Mouse (Mus musculus) embryo, embryonic 11 days (tissue): ENCODE data around the gene Defb36.

Experiments used
- DNase-seq: peaks from one replicate; pipeline ENCODE4 v3.0.0-alpha.2; 2015

Defb36 gene

DNA sequence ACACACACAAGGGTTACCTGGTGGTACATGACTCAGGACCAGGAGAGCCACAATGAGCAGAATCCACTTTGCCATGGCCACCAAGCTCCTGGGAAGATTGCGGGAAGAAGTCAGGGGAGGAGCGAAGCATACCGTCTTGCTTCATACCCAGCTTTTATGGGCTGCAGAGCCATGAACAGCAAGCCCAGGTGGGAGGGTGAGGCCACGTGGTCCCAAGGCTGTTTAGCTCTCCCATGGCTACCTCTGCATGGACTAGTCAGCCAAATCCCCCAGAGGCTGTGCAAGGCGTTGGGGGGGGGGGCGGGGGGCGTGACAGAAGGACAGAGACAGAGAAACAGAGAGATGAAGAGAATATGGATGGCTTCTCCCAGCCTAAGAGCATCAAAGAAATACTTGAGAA is 18.8 kb downstream of the Defb36 start, which contains the start of gene Defb25:
Gene Defb25 (minus strand): TSS at position 101 of the 400 bp plus-strand sequence.
- no peak for DNase-seq

DNA sequence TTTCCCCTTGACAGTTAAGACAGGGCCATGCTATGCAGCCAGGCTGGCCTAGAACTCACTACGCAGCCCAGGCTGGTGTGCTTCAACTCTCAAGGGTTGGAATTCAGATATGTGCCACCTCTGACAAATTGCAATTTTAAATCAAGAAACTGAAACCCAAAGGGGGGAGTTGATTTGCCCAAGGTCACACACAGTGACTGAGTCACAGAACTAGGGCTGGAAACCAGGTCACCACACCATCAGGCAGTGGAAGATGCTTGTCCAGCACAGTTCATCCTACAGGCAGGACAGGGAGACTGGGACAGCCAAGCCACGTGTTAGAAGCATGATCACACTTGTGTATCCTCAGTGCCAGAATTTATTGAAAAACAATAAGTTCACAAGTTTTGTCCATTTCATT is 20.4 kb downstream of the Defb36 start:
- no peak for DNase-seq

DNA sequence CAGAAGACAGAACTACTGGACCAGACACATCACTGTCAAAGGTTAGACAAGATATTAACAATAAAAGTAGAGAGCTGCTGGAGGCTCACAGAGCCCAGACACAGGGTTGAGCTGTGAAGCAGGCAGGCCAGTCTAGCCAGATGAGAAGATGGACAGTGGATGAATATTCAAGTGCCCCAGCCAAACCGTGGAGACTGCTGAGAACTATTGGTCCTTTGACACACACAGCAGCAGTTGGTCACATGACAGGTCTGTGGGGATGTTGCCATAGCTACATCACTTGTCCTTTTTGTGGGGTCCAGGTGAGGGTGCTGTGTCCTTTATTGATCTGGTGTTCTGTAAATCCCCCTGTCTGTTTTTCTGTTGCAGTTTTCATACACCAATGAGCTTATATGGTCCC is 21.1 kb downstream of the Defb36 start:
- no peak for DNase-seq

DNA sequence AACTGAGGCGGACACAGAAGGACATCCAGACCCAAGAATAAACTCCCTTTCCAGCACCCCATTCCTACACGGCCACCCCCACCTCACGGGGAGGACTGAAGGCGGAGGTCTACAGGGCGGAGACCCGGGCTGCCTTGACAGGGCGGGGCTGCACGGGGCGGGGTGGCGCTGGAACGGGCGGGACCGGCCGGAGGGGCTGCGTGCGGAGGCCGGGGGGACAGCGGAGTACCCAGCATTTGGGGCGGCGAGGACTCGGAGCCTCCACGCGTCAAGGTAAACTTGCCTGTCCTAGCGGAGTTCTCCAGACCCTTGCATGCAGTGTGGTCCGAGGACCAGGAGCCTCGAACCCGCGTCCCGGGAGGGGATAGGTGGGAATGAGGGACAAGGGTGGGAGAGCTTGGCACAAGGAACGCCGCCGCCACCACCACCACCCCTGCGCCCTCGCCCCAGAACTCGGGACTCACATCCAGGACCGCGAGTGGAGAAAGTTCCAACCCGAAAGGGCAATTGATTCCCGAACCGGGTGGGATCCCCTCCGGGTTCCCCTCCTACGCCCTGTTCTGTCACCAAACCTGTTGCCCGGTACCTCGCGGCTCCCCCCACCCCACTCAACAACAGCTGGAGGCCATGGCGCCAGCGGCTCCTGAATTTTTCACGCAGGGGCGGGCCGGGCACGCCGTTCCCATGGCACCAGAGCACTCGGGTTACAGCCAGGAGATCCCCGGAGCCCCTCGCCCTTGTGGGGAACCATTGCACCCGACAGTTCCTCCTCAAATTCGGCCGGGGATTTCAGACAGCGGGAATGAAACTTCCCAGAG is 22.9 kb downstream of the Defb36 start, which contains the start of gene Rem1:
Gene Rem1 (plus strand): TSS at position 178 of the 818 bp plus-strand sequence.
- DNase-seq = peak; percentile 58

DNA sequence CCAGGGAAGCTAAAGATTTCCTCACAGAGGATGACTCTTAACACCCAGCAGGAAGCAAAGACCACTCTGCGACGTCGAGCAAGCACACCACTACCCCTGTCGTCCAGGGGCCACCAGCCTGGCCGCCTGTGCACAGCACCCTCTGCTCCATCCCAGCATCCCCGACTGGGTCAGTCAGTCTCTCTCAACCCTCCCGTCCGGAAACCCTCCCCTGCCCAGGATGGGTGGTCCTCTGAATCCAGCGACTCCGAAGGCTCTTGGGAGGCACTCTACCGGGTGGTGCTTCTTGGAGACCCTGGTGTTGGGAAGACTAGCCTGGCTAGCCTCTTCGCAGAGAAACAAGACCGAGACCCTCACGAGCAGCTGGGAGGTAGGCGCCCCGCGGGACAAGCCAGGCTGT is 23.9 kb downstream of the Defb36 start:
- no peak for DNase-seq

DNA sequence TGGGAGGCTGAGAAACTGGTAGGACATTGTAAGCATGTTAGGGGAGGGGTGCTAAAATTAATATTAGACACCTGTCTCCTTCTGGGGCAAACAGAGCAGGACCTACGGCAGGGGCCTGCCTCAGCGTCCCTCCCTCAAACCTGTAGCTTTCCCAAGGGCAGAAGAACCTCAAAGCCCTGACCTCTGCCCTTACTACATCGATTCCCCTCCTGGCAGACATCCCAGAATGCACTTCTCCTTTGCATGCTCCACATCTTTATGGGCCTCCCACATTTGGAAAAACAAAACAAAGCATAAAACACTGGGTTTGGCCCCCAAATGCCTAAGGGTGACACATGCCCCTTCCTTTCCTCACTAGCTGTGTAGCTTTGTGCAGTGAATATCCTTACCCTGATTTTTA is 25.1 kb downstream of the Defb36 start:
- no peak for DNase-seq

DNA sequence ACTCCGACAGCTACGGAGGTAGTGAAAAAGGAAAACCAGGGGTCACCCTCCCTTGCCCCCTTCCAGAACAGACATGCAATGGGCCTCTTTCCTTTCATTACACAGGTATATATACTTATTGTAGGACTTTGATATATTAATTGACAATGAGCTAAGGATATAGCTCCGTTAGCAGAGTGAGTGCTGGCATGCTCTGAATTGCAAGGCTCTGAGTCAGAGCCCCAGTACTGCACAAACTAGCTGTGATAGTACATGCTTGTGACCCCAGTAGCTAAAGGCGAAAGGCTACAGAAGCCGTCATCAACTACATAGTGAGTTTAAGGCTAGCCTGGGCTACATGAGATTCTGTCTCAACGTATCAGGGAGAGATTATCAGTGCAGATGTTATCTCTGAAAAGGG is 25.8 kb downstream of the Defb36 start:
- DNase-seq = no peak

DNA sequence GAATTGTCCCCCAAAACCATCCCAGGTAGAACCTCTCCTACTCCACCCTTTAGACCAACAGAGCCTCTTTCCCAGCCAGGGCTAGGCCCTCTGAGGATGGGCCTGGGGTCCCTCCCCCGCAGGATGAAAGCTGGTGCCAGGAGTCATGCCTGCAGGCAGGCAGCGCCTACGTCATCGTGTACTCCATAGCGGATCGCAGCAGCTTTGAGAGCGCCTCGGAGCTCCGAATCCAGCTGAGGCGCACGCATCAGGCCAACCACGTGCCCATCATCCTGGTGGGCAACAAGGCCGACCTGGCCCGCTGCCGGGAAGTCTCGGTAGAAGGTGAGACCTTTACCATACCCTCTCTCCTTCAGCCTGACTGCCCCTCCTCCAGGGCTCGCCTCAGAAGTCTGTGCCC is 29.2 kb downstream of the Defb36 start:
- DNase-seq = peak; percentile 63

DNA sequence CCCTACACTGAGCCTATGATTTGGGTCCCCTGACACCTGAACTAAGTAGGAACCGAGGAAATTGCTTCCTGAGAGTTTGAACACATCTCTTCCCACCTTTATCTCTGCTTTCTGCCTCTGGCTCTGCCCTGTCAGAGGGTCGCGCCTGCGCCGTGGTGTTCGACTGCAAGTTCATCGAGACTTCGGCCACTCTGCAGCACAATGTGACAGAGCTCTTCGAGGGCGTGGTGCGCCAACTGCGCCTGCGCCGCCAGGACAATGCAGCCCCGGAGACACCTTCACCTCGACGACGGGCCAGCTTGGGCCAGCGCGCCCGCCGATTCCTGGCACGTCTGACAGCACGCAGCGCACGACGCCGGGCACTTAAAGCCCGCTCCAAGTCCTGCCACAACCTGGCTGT is 30.2 kb downstream of the Defb36 start:
- DNase-seq = no peak

DNA sequence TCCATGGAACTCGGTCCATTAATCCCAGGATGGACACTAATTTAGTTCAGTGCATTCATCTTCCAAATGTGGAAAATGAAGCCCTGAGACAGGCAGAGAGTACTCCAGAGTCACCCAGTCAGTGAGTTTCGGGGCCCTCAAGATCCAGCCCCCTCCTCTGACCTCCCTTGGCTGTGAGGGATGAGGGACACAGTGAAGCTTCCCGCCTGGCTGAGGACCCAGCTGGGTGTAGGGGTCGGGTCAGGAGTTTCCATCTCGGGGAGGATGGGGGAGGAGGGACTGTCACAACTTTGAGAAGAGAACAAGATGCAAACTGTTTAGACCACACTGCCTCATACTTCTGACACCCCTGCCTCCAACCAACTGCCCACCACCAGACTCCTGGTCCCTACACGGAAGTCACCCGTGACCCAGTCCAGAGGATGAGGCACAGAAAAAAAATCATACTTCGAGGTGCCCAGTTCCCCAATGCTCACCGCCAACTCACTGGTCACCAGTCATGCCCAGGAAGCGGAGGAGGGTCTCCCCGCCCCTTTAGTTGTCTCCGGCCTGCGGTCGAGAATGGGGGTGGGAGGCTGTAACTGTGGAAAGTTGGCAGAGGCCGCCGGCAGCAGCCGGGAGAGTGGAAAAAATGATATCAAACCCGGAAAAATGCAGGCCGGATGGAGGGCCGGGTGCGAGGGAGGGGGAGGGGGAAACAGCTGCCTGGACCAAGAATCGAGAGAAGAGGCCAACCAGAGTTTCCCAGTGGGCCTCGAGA is 32.3 kb downstream of the Defb36 start:
- DNase-seq = no peak

DNA sequence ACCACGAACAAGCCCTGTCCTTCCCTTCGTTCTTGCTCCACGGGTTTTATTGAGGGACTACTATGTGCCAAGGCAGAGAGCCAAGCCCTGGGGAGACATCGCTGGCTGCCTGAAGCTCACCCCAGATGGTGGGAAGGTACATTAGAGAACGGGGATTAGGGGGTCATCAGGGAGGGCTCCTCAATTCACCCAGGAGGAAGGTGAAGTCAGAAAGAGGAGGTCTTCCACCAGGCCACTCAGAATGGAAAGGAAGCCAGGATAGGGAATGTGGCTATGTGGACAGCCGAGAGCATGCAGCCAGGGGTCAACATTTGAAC is 32.8 kb downstream of the Defb36 start:
- no peak for DNase-seq

DNA sequence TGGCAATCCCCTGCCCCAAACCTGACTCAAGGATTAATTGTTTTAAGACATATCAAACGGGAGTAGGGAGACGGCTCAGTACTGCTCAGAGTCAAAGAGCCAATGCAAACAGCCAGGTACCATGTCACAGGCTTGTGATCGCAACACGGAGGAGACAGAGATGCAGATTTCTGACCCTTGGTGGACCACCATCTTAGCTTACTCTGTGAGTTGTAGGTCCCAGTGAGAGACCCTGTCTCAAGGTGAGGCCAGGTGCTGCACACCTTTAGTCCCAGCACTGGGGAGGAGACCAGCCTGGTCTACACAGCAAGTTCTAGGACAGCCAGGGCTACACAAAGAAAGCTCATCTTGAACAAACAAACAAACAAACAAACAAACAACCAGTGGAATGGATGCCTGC is 33.3 kb downstream of the Defb36 start:
- no peak for DNase-seq

DNA sequence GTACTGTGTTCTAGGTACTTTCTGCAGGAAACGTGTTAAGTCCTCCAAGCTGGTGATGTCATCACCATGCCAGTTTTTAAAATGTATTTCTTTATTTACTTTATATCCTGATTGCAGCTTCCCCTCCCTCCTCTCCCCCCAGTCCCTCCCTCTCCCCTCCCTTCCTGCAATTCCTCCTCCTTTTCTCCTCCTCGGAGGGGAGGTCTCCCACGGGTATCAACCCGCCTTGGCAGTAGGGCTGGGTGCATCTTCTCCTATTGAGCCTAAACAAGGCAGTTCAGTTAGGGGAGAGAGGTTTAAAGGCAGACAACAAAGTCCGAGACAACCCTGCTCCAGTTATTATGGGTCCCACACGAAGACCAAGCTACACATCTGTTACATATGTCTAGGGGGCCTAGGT is 34.7 kb downstream of the Defb36 start:
- no peak for DNase-seq

DNA sequence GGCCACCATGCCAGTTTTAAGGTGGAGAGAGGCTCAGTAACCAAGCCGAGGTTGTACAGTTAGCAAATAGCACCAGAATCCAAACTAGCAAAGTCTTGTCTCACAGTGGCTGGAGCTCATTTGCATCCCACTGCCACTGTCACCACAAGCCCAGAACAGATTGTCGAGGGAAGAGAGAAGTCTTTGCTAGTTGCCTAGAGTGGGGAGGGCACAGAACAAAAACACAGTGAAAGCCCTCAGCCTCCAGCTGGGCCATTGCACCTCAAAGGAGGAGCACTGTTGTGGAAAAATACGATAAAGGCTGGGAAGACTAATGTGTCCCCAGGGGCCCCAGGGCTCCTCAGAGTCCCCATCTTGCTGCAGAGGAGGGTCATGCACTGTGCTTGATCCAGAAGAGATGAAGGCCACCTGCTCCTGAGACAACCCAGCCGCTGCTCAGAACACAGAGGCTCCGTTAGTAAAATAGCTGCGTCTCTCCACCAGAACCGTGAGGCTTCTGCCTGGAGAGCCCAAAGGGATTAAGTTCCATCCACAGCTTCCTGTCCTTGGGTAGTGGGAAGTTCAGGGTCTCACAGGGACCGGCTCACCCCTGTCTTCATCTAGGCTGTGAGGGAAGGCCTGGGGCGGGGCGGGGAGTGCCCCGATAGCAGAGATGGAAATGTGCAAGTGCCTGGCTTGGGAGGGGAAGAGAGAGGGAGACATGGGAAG is 35.4 kb downstream of the Defb36 start:
- peak; percentile 42 for DNase-seq

DNA sequence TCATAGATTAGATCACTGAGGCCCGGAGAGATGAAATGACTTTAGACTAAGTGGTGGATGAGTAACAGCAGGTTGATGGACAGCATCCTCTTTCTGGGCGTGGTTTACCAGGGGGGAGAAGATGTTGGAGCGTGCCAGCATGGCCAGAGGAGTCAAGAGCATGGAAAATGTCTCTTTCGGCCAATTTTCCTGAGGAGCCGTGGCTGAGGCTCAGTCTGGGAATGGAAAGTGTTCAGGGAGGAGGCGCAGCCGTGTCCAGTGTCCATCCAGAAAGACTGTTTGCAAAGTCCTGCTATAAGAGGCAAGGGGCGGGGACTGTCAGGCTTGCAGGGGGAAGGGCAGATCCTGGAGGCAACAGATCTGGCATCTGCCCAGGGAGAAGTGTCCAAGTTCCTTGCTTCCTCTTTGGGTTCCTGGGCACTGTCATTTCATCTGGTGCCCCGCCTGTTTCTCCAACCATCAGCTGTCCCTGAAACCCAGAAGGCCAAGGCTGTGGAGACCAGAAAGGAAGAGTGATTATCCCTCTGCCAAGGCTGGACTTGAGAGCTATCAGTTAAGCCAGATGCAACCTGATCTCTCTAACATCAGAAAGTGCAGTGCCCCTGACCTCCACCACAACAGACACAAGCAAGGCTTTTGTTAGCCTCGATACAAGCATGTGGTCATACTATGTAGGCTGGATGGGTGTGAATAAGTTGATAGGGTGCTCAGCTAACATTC is 48.9 kb downstream of the Defb36 start:
- DNase-seq = no peak

DNA sequence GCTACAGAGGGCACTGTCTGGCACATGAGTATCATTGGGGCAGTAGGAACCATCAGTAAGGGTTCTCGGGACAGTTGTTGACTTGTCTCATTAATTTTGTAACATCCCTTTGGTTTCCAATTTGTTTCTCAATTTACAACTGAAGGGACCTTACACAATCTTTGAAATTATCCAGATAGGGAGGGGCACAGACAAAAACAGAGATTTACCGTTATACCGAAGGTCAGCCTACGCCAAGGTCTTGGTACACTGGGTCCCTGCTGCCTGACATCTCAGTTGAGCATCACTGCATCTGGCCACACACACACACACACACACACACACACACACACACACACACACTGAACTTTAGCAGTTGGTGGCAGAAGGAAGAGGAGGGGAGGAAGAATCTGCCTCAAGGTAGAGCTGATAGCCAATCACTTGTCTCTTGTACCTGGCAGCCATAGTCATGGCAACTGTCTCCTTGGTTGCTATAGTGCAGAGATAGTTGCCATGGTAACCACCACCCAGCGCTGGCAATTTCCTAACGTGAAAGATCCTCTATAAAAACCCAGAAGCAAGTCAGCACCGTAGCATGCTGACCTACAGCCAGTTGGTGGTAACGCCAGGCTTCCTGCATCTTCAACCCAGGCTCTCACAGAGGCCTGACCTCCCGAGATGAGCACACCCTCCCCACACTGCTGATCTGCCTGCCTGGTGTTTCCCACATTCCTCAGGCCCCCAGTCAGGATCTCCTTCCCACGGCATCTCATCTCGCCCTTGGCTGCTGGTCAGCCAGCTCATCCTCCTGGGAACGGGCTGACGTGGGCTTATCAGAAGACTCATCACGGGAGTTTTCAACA is 50.0 kb downstream of the Defb36 start:
- DNase-seq = peak; percentile 40

DNA sequence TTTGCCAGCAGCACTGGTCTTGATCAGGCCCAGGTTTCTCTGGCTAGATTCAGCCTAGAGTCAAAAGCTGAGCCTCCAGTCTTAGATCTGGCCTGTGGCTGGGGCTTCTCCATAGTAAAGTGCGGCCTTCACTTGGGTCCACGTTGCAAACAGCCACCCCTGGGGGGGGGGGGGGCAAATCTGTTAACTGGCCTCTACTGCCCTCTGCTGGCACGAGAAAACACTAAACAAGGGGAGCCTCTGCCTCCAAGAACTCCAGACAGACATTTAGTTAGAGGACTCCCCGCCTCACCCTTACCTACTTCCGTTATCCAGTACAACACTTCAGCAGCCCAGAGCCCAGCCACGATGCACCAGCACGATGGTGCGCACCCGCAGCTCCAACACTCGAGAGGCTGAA is 53.3 kb downstream of the Defb36 start:
- peak; percentile 21 for DNase-seq

DNA sequence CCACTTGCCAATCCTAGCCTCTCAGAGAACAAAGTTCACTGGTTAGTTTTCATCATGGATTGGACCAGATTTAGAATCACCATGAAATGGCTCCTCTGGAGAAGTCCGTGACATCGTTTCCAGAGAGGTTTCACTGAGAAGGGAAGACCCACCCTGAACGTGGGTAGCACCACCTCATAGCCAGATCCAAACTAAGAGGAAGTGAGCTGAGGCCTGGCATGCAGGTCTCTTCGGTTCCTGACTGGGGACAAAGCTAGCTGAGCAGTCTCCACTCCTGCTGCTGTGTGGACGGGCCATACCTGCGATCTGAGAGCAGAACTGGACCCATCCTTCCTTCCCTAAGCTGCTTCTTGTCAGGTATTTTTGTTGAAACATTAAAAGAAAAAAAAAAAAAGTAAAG is 57.0 kb downstream of the Defb36 start:
- DNase-seq = no peak
